Mouse (Mus musculus) testis, adult 2 months (tissue): ENCODE data around the gene Zfp84.

ENCODE experiments used
- CTCF ChIP-seq: fragments of 200-500 bp; IDR thresholded peaks from 2 replicates; pipeline ENCODE4 v1.5.1; 2012; ENCODE audit warnings: low read depth, mild to moderate bottlenecking, inconsistent platforms, low read length, moderate library complexity; ENCODE audit not compliant: control insufficient read depth, insufficient read depth, insufficient replicate concordance
- POLR2A ChIP-seq: fragments of 200-500 bp; IDR thresholded peaks from 2 replicates; pipeline ENCODE4 v1.6.1; 2012; ENCODE audit warnings: low read depth, mild to moderate bottlenecking, inconsistent platforms, low read length, moderate library complexity; ENCODE audit not compliant: control insufficient read depth

- TF ChIP-seq POLR2A (no peak), CTCF (no peak)
Measured at GRCm38 (mm10) chr7:29785023-29785422, 16.7 kb downstream of the Zfp84 start.
